Mouse (Mus musculus): ENCODE measurements around the gene D930007J09Rik. TPM values are rescaled to one million over a fixed set of nuclear protein-coding genes. Genes with fewer than 3 reads are reported as not detected.

D930007J09Rik gene
- polyA plus RNA-seq, 1 experiment: not detected

DNA sequence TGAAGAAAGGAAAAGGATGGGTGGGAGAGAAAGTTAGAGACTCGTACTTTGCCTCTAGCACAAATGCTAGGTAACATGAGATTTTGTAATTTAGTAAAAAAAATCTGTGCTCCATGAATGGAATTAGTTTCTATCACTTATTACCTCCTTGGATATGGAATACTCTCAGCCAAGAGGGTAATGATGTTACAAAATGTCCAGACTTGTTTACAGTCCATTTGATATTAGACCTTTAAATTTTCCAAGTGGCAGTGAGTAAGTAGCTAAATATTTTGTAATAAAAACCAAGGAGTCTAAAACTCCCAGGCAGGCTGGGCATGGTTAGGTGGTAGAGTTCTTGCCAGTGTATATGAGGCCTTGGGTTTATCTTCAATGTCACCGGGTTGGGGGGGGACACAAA is 15.1 kb downstream of the D930007J09Rik start:
- Histone ChIP-seq H3K27me3 (ENCODE audit: control insufficient read depth, insufficient read depth, insufficient read length) (no peaks in the 10 kb centered on the region), H3K79me3 (ENCODE audit: low read depth) (no peaks in the 10 kb centered on the region), H3ac (ENCODE audit: control insufficient read depth, insufficient read length, low read depth) (no peak overlapping the region), H3K79me2 (ENCODE audit: control insufficient read depth, insufficient read depth) (no peaks in the 10 kb centered on the region), H3K36me3 (ENCODE audit: control insufficient read depth, insufficient read depth) (no peaks in the 10 kb centered on the region), H3K4me3 (ENCODE audit: insufficient read depth, poor library complexity, severe bottlenecking) (no peak overlapping the region)
- no peak for TF ChIP-seq MAX (IDR thresholded peaks at IDR 0.05)
- no peak for TF ChIP-seq USF1 (IDR thresholded peaks at IDR 0.05; ENCODE audit: low read depth)
- no peak for TF ChIP-seq CTCF (IDR thresholded peaks at IDR 0.05; ENCODE audit: control insufficient read depth, insufficient read depth, insufficient read length)
- TF ChIP-seq FOSL1 (IDR thresholded peaks at IDR 0.05; ENCODE audit: insufficient read depth, low read length, poor library complexity, severe bottlenecking): no peak
- no peak for TF ChIP-seq MYOD1 (IDR thresholded peaks at IDR 0.05; ENCODE audit: control insufficient read depth, insufficient read length, low read depth)
- no peak for TF ChIP-seq CEBPB (IDR thresholded peaks at IDR 0.05; ENCODE audit: low read depth)
- no peak for TF ChIP-seq MYOG (IDR thresholded peaks at IDR 0.05; ENCODE audit: control insufficient read depth, extremely low read depth, insufficient read length)

DNA sequence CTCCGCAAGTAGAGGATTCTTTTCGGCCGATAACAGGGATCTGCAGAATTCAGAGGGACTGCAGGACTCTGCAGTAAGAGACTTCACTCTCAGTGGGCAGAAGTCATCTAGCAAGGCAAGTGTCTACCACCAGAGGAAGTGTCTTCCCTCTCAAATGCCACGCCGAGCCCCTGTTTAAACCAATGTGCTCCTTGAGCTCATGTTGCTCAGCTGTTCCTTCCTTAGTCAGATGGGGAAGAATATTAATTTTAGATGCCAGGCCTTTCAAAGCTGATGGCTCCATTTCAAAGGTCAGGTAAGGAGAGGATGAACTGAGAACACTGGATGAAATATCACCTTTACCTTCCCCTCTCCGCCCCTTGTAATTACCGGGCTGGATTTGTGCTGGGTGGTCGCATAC is 18.8 kb downstream of the D930007J09Rik start, which contains the start of gene Mylk4:
Mylk4 (minus strand) TSS at position 139 of the 400 bp plus-strand sequence.
- Histone ChIP-seq H3K79me2 (ENCODE audit: control insufficient read depth, insufficient read depth) (no peaks in the 10 kb centered on the region), H3K79me3 (ENCODE audit: low read depth) (no peaks in the 10 kb centered on the region), H3K27me3 (ENCODE audit: control insufficient read depth, insufficient read depth, insufficient read length) (no peaks in the 10 kb centered on the region), H3K36me3 (ENCODE audit: control insufficient read depth, insufficient read depth) (no peaks in the 10 kb centered on the region), H3ac (ENCODE audit: control insufficient read depth, insufficient read length, low read depth) (no peak within 1 kb of the TSS), H3K4me3 (ENCODE audit: insufficient read depth, poor library complexity, severe bottlenecking) (no peak within 1 kb of the TSS)
- TF ChIP-seq USF1 (IDR thresholded peaks at IDR 0.05; ENCODE audit: low read depth): no peak
- no peak for TF ChIP-seq CEBPB (IDR thresholded peaks at IDR 0.05; ENCODE audit: low read depth)
- no peak for TF ChIP-seq FOSL1 (IDR thresholded peaks at IDR 0.05; ENCODE audit: insufficient read depth, low read length, poor library complexity, severe bottlenecking)
- no peak for TF ChIP-seq MAX (IDR thresholded peaks at IDR 0.05)
- TF ChIP-seq MYOD1 (IDR thresholded peaks at IDR 0.05; ENCODE audit: control insufficient read depth, insufficient read length, low read depth): no peak
- TF ChIP-seq CTCF (IDR thresholded peaks at IDR 0.05; ENCODE audit: control insufficient read depth, insufficient read depth, insufficient read length): no peak
- TF ChIP-seq MYOG (IDR thresholded peaks at IDR 0.05; ENCODE audit: control insufficient read depth, extremely low read depth, insufficient read length): no peak

DNA sequence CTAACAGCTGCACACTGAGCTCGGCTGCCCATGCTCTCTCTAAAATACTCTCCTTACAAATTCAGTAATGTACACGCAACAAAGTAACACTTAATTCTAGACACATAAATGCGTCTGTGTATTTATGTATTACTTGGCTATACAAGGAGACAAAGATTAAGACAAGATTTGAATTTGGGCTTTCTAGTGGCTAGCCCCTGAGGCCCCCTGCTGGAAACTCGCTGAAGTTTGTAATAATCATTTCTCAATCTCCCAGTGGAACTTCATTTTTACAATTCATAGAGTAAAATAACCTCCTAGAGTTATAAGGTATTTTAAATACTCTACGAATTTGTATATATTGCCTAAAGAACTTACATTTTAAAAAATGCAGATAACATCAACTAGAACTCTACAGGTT is 19.6 kb downstream of the D930007J09Rik start:
- no peak overlapping the region for H3ac ChIP-seq (ENCODE audit: control insufficient read depth, insufficient read length, low read depth)
- no peak for TF ChIP-seq CEBPB (IDR thresholded peaks at IDR 0.05; ENCODE audit: low read depth)
- no peak for TF ChIP-seq MAX (IDR thresholded peaks at IDR 0.05)
- no peak for TF ChIP-seq MYOD1 (IDR thresholded peaks at IDR 0.05; ENCODE audit: control insufficient read depth, insufficient read length, low read depth)
- TF ChIP-seq USF1 (IDR thresholded peaks at IDR 0.05; ENCODE audit: low read depth): no peak
- TF ChIP-seq CTCF (IDR thresholded peaks at IDR 0.05; ENCODE audit: control insufficient read depth, insufficient read depth, insufficient read length): no peak
- no peak for TF ChIP-seq MYOG (IDR thresholded peaks at IDR 0.05; ENCODE audit: control insufficient read depth, extremely low read depth, insufficient read length)
- TF ChIP-seq FOSL1 (IDR thresholded peaks at IDR 0.05; ENCODE audit: insufficient read depth, low read length, poor library complexity, severe bottlenecking): no peak
- H3K4me3 ChIP-seq (ENCODE audit: insufficient read depth, poor library complexity, severe bottlenecking): no peak overlapping the region
- H3K79me2 ChIP-seq (ENCODE audit: control insufficient read depth, insufficient read depth): no peaks in the 10 kb centered on the region
- no peaks in the 10 kb centered on the region for H3K27me3 ChIP-seq (ENCODE audit: control insufficient read depth, insufficient read depth, insufficient read length)
- no peaks in the 10 kb centered on the region for H3K79me3 ChIP-seq (ENCODE audit: low read depth)
- no peaks in the 10 kb centered on the region for H3K36me3 ChIP-seq (ENCODE audit: control insufficient read depth, insufficient read depth)

DNA sequence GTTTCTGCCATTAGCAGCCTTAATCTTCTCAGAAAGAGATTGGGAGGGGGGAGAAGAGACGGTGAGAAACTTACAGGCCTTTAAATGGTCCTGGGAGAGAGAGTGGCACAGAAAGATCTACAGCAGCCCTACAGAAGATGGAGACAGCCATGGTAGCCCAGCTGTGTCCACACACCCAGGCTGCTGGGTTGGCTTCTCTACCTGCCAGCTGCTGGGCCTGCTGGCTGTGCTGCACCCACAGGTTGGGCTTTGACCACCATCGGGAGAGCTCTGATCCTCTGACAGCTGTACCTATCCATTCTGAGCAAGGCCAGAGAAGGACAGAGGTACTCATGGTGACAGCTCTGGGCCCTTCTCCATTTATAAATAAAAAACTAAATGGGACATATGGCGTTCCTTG is 23.8 kb downstream of the D930007J09Rik start:
- TF ChIP-seq CEBPB (IDR thresholded peaks at IDR 0.05; ENCODE audit: low read depth): no peak
- no peak for TF ChIP-seq MYOG (IDR thresholded peaks at IDR 0.05; ENCODE audit: control insufficient read depth, extremely low read depth, insufficient read length)
- TF ChIP-seq MYOD1 (IDR thresholded peaks at IDR 0.05; ENCODE audit: control insufficient read depth, insufficient read length, low read depth): no peak
- TF ChIP-seq MAX (IDR thresholded peaks at IDR 0.05): no peak
- Histone ChIP-seq H3K79me3 (ENCODE audit: low read depth) (no peaks in the 10 kb centered on the region), H3ac (ENCODE audit: control insufficient read depth, insufficient read length, low read depth) (no peak overlapping the region)

DNA sequence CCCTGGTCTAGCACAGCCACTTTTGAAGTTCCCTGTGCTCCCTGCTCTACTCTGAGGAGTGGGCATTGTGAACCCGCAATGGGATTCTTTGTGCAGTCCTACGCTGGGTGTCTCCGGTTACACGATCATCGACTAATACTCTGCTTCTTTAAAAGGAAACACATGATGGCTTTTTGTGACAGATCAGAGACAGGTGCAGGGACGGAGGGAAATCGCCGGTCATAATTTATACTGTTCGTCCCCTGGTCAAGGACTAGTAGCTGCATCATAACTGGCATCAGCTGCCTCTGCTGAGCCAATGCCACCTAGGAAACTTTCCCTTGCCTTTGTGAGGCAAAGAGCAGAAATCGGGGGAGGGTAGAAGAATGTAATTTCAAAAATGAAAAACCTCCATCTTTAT is 26.3 kb downstream of the D930007J09Rik start:
- TF ChIP-seq MYOG (IDR thresholded peaks at IDR 0.05; ENCODE audit: control insufficient read depth, extremely low read depth, insufficient read length): no peak
- TF ChIP-seq FOSL1 (IDR thresholded peaks at IDR 0.05; ENCODE audit: insufficient read depth, low read length, poor library complexity, severe bottlenecking): no peak
- TF ChIP-seq USF1 (IDR thresholded peaks at IDR 0.05; ENCODE audit: low read depth): peak; percentile 12
- no peak for TF ChIP-seq MAX (IDR thresholded peaks at IDR 0.05)
- no peak for TF ChIP-seq CTCF (IDR thresholded peaks at IDR 0.05; ENCODE audit: control insufficient read depth, insufficient read depth, insufficient read length)
- TF ChIP-seq MYOD1 (IDR thresholded peaks at IDR 0.05; ENCODE audit: control insufficient read depth, insufficient read length, low read depth): peak; percentile 92
- H3ac ChIP-seq (ENCODE audit: control insufficient read depth, insufficient read length, low read depth): no peak overlapping the region

More for the DNA sequence above, 23.8 kb downstream of the D930007J09Rik start:
- Histone ChIP-seq H3K27me3 (ENCODE audit: control insufficient read depth, insufficient read depth, insufficient read length) (no peaks in the 10 kb centered on the region), H3K36me3 (ENCODE audit: control insufficient read depth, insufficient read depth) (no peaks in the 10 kb centered on the region), H3K79me2 (ENCODE audit: control insufficient read depth, insufficient read depth) (no peaks in the 10 kb centered on the region), H3K4me3 (ENCODE audit: insufficient read depth, poor library complexity, severe bottlenecking) (no peak overlapping the region)

DNA sequence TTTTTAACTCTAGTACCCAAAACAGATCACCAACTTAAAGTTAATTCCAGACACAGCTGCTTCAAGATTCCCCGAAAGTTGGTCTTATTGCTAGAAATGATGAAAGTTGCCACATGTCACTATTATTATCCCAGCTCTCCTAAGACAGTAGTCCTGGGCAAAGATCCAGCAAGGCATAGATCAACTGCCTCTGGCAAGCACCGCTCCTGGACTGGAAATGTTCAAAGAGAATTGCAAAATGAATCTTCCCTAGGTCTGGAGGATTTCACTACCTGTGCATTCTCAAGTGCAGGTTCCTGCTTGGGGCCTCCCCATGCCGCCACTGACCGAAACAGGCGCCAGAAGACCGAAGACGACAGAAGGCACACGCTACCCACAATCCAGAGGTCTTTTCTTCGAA is 26.8 kb downstream of the D930007J09Rik start:
- H3K79me3 ChIP-seq (ENCODE audit: low read depth): no peaks in the 10 kb centered on the region
- TF ChIP-seq USF1 (IDR thresholded peaks at IDR 0.05; ENCODE audit: low read depth) (no peak), CTCF (IDR thresholded peaks at IDR 0.05; ENCODE audit: control insufficient read depth, insufficient read depth, insufficient read length) (no peak), FOSL1 (IDR thresholded peaks at IDR 0.05; ENCODE audit: insufficient read depth, low read length, poor library complexity, severe bottlenecking) (no peak), MYOG (IDR thresholded peaks at IDR 0.05; ENCODE audit: control insufficient read depth, extremely low read depth, insufficient read length) (no peak), MYOD1 (IDR thresholded peaks at IDR 0.05; ENCODE audit: control insufficient read depth, insufficient read length, low read depth) (no peak), CEBPB (IDR thresholded peaks at IDR 0.05; ENCODE audit: low read depth) (no peak), MAX (IDR thresholded peaks at IDR 0.05) (no peak)
- H3K36me3 ChIP-seq (ENCODE audit: control insufficient read depth, insufficient read depth): no peaks in the 10 kb centered on the region
- H3K4me3 ChIP-seq (ENCODE audit: insufficient read depth, poor library complexity, severe bottlenecking): no peak overlapping the region
- H3K79me2 ChIP-seq (ENCODE audit: control insufficient read depth, insufficient read depth): no peaks in the 10 kb centered on the region
- no peak overlapping the region for H3ac ChIP-seq (ENCODE audit: control insufficient read depth, insufficient read length, low read depth)
- H3K27me3 ChIP-seq (ENCODE audit: control insufficient read depth, insufficient read depth, insufficient read length): no peaks in the 10 kb centered on the region

More for the DNA sequence above, 26.3 kb downstream of the D930007J09Rik start:
- Histone ChIP-seq H3K27me3 (ENCODE audit: control insufficient read depth, insufficient read depth, insufficient read length) (no peaks in the 10 kb centered on the region), H3K79me2 (ENCODE audit: control insufficient read depth, insufficient read depth) (no peaks in the 10 kb centered on the region), H3K36me3 (ENCODE audit: control insufficient read depth, insufficient read depth) (no peaks in the 10 kb centered on the region), H3K4me3 (ENCODE audit: insufficient read depth, poor library complexity, severe bottlenecking) (no peak overlapping the region), H3K79me3 (ENCODE audit: low read depth) (no peaks in the 10 kb centered on the region)
